Mouse (Mus musculus) spleen, postnatal 0 days (tissue): Measurements from ENCODE around the gene H2-Q4. TPM values are rescaled to one million over a fixed set of nuclear protein-coding genes. Genes with fewer than 3 reads are reported as not detected.

ENCODE experiments used
- polyA plus RNA-seq: library from polyadenylated mRNA; unstranded; fragments of >200 nt; fragmentation: Nextera tagmentation; extraction: Ambion mirVana; gene quantifications from 2 replicates; pipeline ENCODE4 v1.2.1, GENCODE M21; 2015

Gene H2-Q4
- polyA plus RNA-seq, result 5.0 and 6.1 TPM in 2 replicates

DNA sequence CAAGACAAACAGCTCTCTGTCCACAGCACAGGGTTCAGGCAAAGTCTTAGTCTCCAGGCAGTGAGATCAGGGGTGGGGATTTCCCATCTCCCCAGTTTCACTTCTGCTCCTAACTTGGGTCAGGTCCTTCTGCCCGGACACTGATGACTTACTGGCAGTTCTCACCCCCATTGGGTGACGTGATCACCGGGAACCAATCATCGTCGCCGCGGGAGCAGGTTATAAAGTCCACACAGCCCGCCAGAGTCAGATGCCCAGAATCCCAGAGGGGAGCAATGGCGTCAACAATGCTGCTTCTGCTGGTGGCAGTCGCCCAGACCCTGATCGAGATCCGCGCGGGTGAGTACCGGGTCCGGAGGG is at the start of gene H2-Q4:
Gene H2-Q4, plus strand, starts transcription at position 249 of the 360 bp plus-strand sequence.

DNA sequence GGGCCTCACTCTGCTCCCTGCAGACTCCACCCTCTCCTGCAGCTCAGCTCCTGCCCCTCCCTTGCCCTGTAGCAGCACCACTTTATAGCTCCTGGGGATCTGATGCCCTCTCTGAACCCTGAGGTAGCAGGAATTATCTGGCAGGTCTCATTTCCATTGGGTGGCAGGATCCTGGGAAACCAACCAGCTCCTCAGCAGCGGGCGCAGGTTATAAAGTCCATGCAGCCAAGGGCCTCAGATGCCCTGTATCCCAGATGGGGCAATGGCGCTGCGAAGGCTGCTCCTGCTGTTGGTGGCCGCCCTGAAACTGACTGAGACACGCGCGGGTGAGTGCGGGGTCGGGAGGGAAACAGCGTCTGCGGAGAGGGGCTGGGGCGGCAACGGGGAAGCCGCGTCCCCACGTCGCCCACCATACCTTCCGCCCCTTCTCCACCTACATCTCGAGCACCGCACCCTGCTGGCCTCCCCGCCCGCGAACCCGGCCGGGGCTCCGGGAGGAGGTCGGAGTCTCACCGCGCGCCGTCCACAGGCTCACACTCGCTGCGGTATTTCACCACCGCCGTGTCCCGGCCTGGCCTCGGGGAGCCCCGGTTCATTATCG is 37.2 kb upstream of the H2-Q4 start, which contains the start of gene H2-Q2:
Gene H2-Q2, plus strand, starts transcription at position 172 of the 601 bp plus-strand sequence.

DNA sequence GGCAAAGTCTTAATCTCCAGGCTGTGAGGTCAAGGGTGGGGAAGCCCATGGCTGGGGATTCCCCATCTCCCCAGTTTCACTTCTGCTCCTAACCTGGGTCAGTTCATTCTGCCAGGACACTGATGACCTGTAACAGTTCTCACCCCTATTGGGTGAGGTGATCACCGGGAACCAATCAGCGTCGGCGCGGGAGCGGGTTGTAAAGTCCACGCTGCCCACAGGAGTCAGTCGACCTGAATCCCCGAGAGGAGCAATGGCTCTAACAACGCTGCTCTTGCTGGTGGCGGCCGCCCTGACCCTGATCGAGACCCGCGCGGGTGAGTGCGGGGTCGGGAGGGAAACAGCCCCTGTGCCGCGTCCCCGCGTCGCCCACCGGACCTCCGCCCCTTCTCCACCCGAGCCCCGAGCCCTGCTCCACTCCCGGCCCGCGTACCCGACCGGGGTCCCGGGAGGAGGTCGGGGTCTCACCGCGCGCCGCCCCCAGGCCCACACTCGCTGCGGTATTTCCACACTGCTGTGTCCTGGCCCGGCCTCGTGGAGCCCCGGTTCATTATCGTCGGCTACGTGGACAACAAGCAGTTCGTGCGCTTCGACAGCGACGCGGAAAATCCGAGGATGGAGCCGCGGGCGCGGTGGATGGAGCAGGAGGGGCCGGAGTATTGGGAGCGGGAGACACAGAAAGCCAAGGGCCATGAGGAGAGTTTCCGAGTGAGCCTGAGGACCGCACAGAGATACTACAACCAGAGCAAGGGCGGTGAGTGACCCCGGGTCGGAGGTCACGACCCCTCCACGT is 45.4 kb downstream of the H2-Q4 start, which contains the start of gene H2-Q6:
Gene H2-Q6, plus strand, starts transcription at position 227 of the 793 bp plus-strand sequence.

Other genes starting within 250 kb of the H2-Q4 start
- gene Apom, start 247.6 kb upstream of the H2-Q4 start, polyA plus RNA-seq, result 0.17 and 0.64 TPM in 2 replicates
- 31.2 and 32.4 TPM in 2 replicates for gene Bag6, start 244.4 kb upstream of the H2-Q4 start, polyA plus RNA-seq
- 85.1 and 90.0 TPM in 2 replicates for gene Prrc2a, start 214.7 kb upstream of the H2-Q4 start, polyA plus RNA-seq
- 36.5 and 52.2 TPM in 2 replicates for gene Aif1, start 203.5 kb upstream of the H2-Q4 start, polyA plus RNA-seq
- 93.5 and 134 TPM in 2 replicates for gene Lst1, start 191.2 kb upstream of the H2-Q4 start, polyA plus RNA-seq
- gene Ltb, start 185.2 kb upstream of the H2-Q4 start, polyA plus RNA-seq, result 24.4 and 36.4 TPM in 2 replicates
- 1.7 and 2.2 TPM in 2 replicates for gene Tnf, start 177.6 kb upstream of the H2-Q4 start, polyA plus RNA-seq
- 0.17 and 0.79 TPM in 2 replicates for gene Lta, start 174.3 kb upstream of the H2-Q4 start, polyA plus RNA-seq
- 0.82 and 2.5 TPM in 2 replicates for gene Gm16181, start 158.8 kb upstream of the H2-Q4 start, polyA plus RNA-seq
- 2.3 and 2.4 TPM in 2 replicates for gene Atp6v1g2, start 146.0 kb upstream of the H2-Q4 start, polyA plus RNA-seq
- 7.3 and 8.5 TPM in 2 replicates for gene Nfkbil1, start 143.8 kb upstream of the H2-Q4 start, polyA plus RNA-seq
- 195 TPM in 2 replicates for gene Ddx39b, start 137.9 kb upstream of the H2-Q4 start, polyA plus RNA-seq
- gene H2-D1, start 116.9 kb upstream of the H2-Q4 start, polyA plus RNA-seq, result 356 and 410 TPM in 2 replicates
- gene H2-Q1, start 59.2 kb upstream of the H2-Q4 start, polyA plus RNA-seq, result 0.05 TPM in 1 of 2 replicates, not detected in the other
- gene H2-Q2, start 37.4 kb upstream of the H2-Q4 start, polyA plus RNA-seq, result 0.10 and 0.35 TPM in 2 replicates
- gene H2-Q6, start 45.2 kb downstream of the H2-Q4 start, polyA plus RNA-seq, result 2.0 and 2.4 TPM in 2 replicates
- 3.9 and 4.6 TPM in 2 replicates for gene H2-Q7, start 59.5 kb downstream of the H2-Q4 start, polyA plus RNA-seq
- 12.6 and 15.2 TPM in 2 replicates for gene H2-Q10, start 90.5 kb downstream of the H2-Q4 start, polyA plus RNA-seq
- 0.10 and 0.12 TPM in 2 replicates for gene Pou5f1, start 126.4 kb downstream of the H2-Q4 start, polyA plus RNA-seq
- gene Tcf19, start 137.2 kb downstream of the H2-Q4 start, polyA plus RNA-seq, result 46.3 and 52.7 TPM in 2 replicates
- gene Cchcr1, start 137.5 kb downstream of the H2-Q4 start, polyA plus RNA-seq, result 9.7 and 11.4 TPM in 2 replicates
- gene Psors1c2, start 153.6 kb downstream of the H2-Q4 start, polyA plus RNA-seq, result 0.16 TPM in 1 of 2 replicates, not detected in the other
- gene Cdsn, start 172.5 kb downstream of the H2-Q4 start, polyA plus RNA-seq, result 0.05 and 0.07 TPM in 2 replicates
- gene 2300002M23Rik, start 187.8 kb downstream of the H2-Q4 start, polyA plus RNA-seq, result not detected in 2 replicates
- gene Sfta2, start 221.9 kb downstream of the H2-Q4 start, polyA plus RNA-seq, result not detected in 2 replicates
- not detected in 2 replicates for gene Gm9573, start 247.0 kb downstream of the H2-Q4 start, polyA plus RNA-seq